ENCODE assay signal across 9 mouse cellular contexts in the genomic region with DNA sequence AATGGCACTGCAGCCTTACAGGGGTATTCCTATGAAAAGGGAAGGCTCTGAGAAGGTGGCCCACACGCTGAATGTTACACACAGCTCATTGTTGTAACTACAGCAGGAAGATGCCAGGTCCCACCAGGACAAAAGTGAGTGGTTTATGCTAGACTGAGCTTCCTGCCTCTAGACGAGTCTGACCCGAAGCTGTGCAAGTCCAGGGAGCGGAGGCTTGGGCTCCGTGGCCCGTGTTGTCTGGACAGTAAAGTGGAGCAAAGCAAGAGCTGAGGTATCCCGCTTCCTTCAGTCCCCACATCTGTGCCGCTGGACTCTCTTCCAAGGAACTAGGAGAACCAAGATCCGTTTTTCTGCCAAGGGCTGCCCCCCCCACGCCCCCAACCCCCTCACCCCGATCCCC. TPM values are rescaled to one million over a fixed set of nuclear protein-coding genes. Genes with fewer than 3 reads are reported as not detected.
DNase-seq lines count a peak whose midpoint lies in the region; ATAC-seq lines count a peak whose summit lies in the region.
"Had no signal": no experiment of that assay in that cellular context is flagged by ENCODE, and none has a peak within 500 bp of the region (broad histone marks: within the 10 kb centered on the region; RNA-seq: fewer than 3 reads in every experiment).

No protein-coding gene starts in this region.

- no peaks in the 10 kb centered on the region for H3K36me3 ChIP-seq in intestine, embryonic 15.5 days
- H3K36me3 ChIP-seq in intestine, embryonic 16.5 days (ENCODE audit: control insufficient read depth, insufficient read depth, low read length): no peaks in the 10 kb centered on the region
- no peaks in the 10 kb centered on the region for H3K36me3 ChIP-seq in embryonic facial prominence, embryonic 13.5 days
- H3K36me3 ChIP-seq in hindbrain, embryonic 11.5 days (ENCODE audit: control insufficient read depth, insufficient read depth, low read length): no peaks in the 10 kb centered on the region
- no peaks in the 10 kb centered on the region for H3K36me3 ChIP-seq in midbrain, embryonic 14.5 days (ENCODE audit: control insufficient read depth, insufficient read depth, low read length)

- no peak overlapping the region for H3K4me3 ChIP-seq in intestine, embryonic 15.5 days (replicated peaks)
- no peak overlapping the region; the same call in 1 of the 2 replicates for H3K4me3 ChIP-seq in intestine, embryonic 16.5 days (ENCODE audit: low read length)
- H3K4me3 ChIP-seq in embryonic facial prominence, embryonic 13.5 days: no peak overlapping the region; the same call in 1 of the 2 replicates
- H3K4me3 ChIP-seq in hindbrain, embryonic 11.5 days (ENCODE audit: low read depth, low read length): no peak overlapping the region
- peak overlapping the region; percentile 84; the same call in 1 of the 2 replicates for H3K4me3 ChIP-seq in midbrain, embryonic 14.5 days (replicated peaks; ENCODE audit: low read depth, low read length)

- no peak for ATAC-seq in intestine, embryonic 15.5 days
- no peak for ATAC-seq in intestine, embryonic 16.5 days
- no peak for ATAC-seq in embryonic facial prominence, embryonic 13.5 days (ENCODE audit: insufficient number of reproducible peaks, insufficient read depth, low FRiP score, low TSS enrichment, low read depth)
- no peak for ATAC-seq in hindbrain, embryonic 11.5 days (ENCODE audit: low FRiP score)
- no peak for ATAC-seq in midbrain, embryonic 14.5 days (ENCODE audit: low FRiP score, low TSS enrichment)

- H3K27ac ChIP-seq in intestine, embryonic 15.5 days: no peak overlapping the region
- no peak overlapping the region for H3K27ac ChIP-seq in intestine, embryonic 16.5 days (ENCODE audit: low read length)
- H3K27ac ChIP-seq in embryonic facial prominence, embryonic 13.5 days: no peak overlapping the region
- H3K27ac ChIP-seq in hindbrain, embryonic 11.5 days (ENCODE audit: low read depth, low read length): no peak overlapping the region
- H3K27ac ChIP-seq in midbrain, embryonic 14.5 days (replicated peaks; ENCODE audit: low read depth, low read length): peak overlapping the region; percentile 80
- H3K27ac ChIP-seq: liver, embryonic 14.5 days had no signal

- intact Hi-C loops in left cerebral cortex, postnatal 4 days (cut with DNase I): no loop called here

- DNase-seq in hindbrain, embryonic 11.5 days (ENCODE audit: low spot score): no peak
- DNase-seq in midbrain, embryonic 14.5 days: no peak
- no peak for DNase-seq in right cerebral cortex, postnatal 36 days (ENCODE audit: low spot score in 2 of 2)
- DNase-seq in adrenal gland, postnatal 25 days: no peak
- DNase-seq in left cerebral cortex, postnatal 4 days: no peak

- peak overlapping the region; percentile 99; the same call in 1 of the 2 replicates for H3K4me2 ChIP-seq in intestine, embryonic 15.5 days (replicated peaks)
- H3K4me2 ChIP-seq in intestine, embryonic 16.5 days (ENCODE audit: low read depth, low read length): no peak overlapping the region; the same call in 1 of the 2 replicates
- H3K4me2 ChIP-seq in embryonic facial prominence, embryonic 13.5 days: peak overlapping the region; percentile 90
- H3K4me2 ChIP-seq in hindbrain, embryonic 11.5 days (replicated peaks; ENCODE audit: low read depth, low read length): peak overlapping the region; percentile 98
- H3K4me2 ChIP-seq in midbrain, embryonic 14.5 days (ENCODE audit: low read length): peak overlapping the region; percentile 62

- 29% methylated on average over 11 of the region's 11 CpGs for WGBS in intestine, embryonic 15.5 days
- WGBS in intestine, embryonic 16.5 days: 25% methylated on average over 11 of the region's 11 CpGs
- 20% methylated on average over 11 of the region's 11 CpGs for WGBS in embryonic facial prominence, embryonic 13.5 days
- WGBS in hindbrain, embryonic 11.5 days: 28% methylated on average over 11 of the region's 11 CpGs
- WGBS in midbrain, embryonic 14.5 days: 20% methylated on average over 11 of the region's 11 CpGs

- H3K9me3 ChIP-seq in intestine, embryonic 15.5 days: no peaks in the 10 kb centered on the region
- no peaks in the 10 kb centered on the region for H3K9me3 ChIP-seq in intestine, embryonic 16.5 days (ENCODE audit: control insufficient read depth, low read length)
- no peaks in the 10 kb centered on the region for H3K9me3 ChIP-seq in embryonic facial prominence, embryonic 13.5 days
- no peaks in the 10 kb centered on the region for H3K9me3 ChIP-seq in hindbrain, embryonic 11.5 days (ENCODE audit: control insufficient read depth, low read length)
- no peaks in the 10 kb centered on the region for H3K9me3 ChIP-seq in midbrain, embryonic 14.5 days (ENCODE audit: control insufficient read depth, low read length)

- H3K9ac ChIP-seq in intestine, embryonic 15.5 days: no peak overlapping the region
- no peak overlapping the region for H3K9ac ChIP-seq in intestine, embryonic 16.5 days (ENCODE audit: low read depth, low read length)
- H3K9ac ChIP-seq in embryonic facial prominence, embryonic 13.5 days: no peak overlapping the region
- no peak overlapping the region; the same call in 1 of the 2 replicates for H3K9ac ChIP-seq in hindbrain, embryonic 11.5 days (ENCODE audit: low read depth, low read length)
- peak overlapping the region; percentile 89; the same call in 1 of the 2 replicates for H3K9ac ChIP-seq in midbrain, embryonic 14.5 days (replicated peaks; ENCODE audit: low read length)
- H3K9ac ChIP-seq: liver, embryonic 14.5 days had no signal

- H3K27me3 ChIP-seq in intestine, embryonic 15.5 days (replicated peaks): peaks cover 77% of the 10 kb centered on the region
- peaks cover 67% of the 10 kb centered on the region for H3K27me3 ChIP-seq in intestine, embryonic 16.5 days (replicated peaks; ENCODE audit: control insufficient read depth, insufficient read depth, low read length)
- H3K27me3 ChIP-seq in embryonic facial prominence, embryonic 13.5 days: peaks cover 81% of the 10 kb centered on the region
- peaks cover 37% of the 10 kb centered on the region for H3K27me3 ChIP-seq in hindbrain, embryonic 11.5 days (ENCODE audit: control insufficient read depth, insufficient read depth, low read length)
- H3K27me3 ChIP-seq in midbrain, embryonic 14.5 days (ENCODE audit: control insufficient read depth, insufficient read depth, low read length): no peaks in the 10 kb centered on the region; the same call in 1 of the 2 replicates

- peaks cover 9% of the 10 kb centered on the region for H3K4me1 ChIP-seq in intestine, embryonic 15.5 days (replicated peaks)
- 0 out of 2 replicates have a peak, but pooled peaks cover 6% of the 10 kb centered on the region for H3K4me1 ChIP-seq in intestine, embryonic 16.5 days (ENCODE audit: control insufficient read depth, insufficient read depth, low read length)
- H3K4me1 ChIP-seq in embryonic facial prominence, embryonic 13.5 days: peaks cover 9% of the 10 kb centered on the region
- H3K4me1 ChIP-seq in hindbrain, embryonic 11.5 days (replicated peaks; ENCODE audit: control insufficient read depth, insufficient read depth, low read length): peaks cover 4% of the 10 kb centered on the region; the same call in 1 of the 2 replicates
- peaks cover 32% of the 10 kb centered on the region for H3K4me1 ChIP-seq in midbrain, embryonic 14.5 days (ENCODE audit: control insufficient read depth, insufficient read depth, low read length)

RNA-seq across cellular contexts. Expression of a gene that starts 0.4 kb away (rescaled TPM):
- 0.29 and 0.34 TPM in 2 replicates for polyA plus RNA-seq in intestine, embryonic 15.5 days (2015; fragmentation: Nextera tagmentation; extraction: Ambion mirVana)
- 0.50 and 0.77 TPM in 2 replicates for polyA plus RNA-seq in intestine, embryonic 16.5 days (2015; fragmentation: Nextera tagmentation; extraction: Ambion mirVana)
- polyA plus RNA-seq in embryonic facial prominence, embryonic 13.5 days (2015; fragmentation: Nextera tagmentation; extraction: Ambion mirVana): 0.76 and 1.1 TPM in 2 replicates
- 2.0 and 4.2 TPM in 2 replicates for polyA plus RNA-seq in hindbrain, embryonic 11.5 days (2014; fragmentation: Nextera tagmentation; extraction: Ambion mirVana)
- 7.9 and 10.6 TPM in 2 replicates for polyA plus RNA-seq in midbrain, embryonic 14.5 days (2014; fragmentation: Nextera tagmentation; extraction: Ambion mirVana)
- 5.6 and 6.9 TPM in 2 replicates for total RNA-seq in adrenal gland, postnatal 25 days (2021)
- total RNA-seq in left cerebral cortex, postnatal 4 days (2021): 10 to 100 TPM; 31.9 to 50.0 TPM

RNA-seq across cellular contexts. Expression of a gene that starts 58.6 kb away (rescaled TPM):
- polyA plus RNA-seq in intestine, embryonic 15.5 days (2015; fragmentation: Nextera tagmentation; extraction: Ambion mirVana): 0.28 and 0.40 TPM in 2 replicates
- polyA plus RNA-seq in intestine, embryonic 16.5 days (2015; fragmentation: Nextera tagmentation; extraction: Ambion mirVana): 0.21 and 0.26 TPM in 2 replicates
- 1.2 and 1.5 TPM in 2 replicates for polyA plus RNA-seq in embryonic facial prominence, embryonic 13.5 days (2015; fragmentation: Nextera tagmentation; extraction: Ambion mirVana)
- 1.6 and 1.9 TPM in 2 replicates for polyA plus RNA-seq in hindbrain, embryonic 11.5 days (2014; fragmentation: Nextera tagmentation; extraction: Ambion mirVana)
- 4.1 and 6.3 TPM in 2 replicates for polyA plus RNA-seq in midbrain, embryonic 14.5 days (2014; fragmentation: Nextera tagmentation; extraction: Ambion mirVana)
- 1.4 and 1.5 TPM in 2 replicates for total RNA-seq in adrenal gland, postnatal 25 days (2021)
- total RNA-seq in left cerebral cortex, postnatal 4 days (2021): 1 to 10 TPM; 5.3 to 5.4 TPM
